Mouse (Mus musculus) erythroblast, embryonic 14.5 days (primary cell): ENCODE data around the gene Trim31. TPM values are rescaled to one million over a fixed set of nuclear protein-coding genes. Genes with fewer than 3 reads are reported as not detected.

Experiments used
- H3K27me3 ChIP-seq: 2 replicates; pipeline ENCODE4 v1.6.1; 2012; ENCODE audit warnings: inconsistent platforms; ENCODE audit not compliant: control insufficient read depth
- H3K36me3 ChIP-seq: 2 replicates; pipeline ENCODE4 v1.6.1; 2012; ENCODE audit warnings: mild to moderate bottlenecking, inconsistent platforms; ENCODE audit not compliant: control insufficient read depth
- H3K4me1 ChIP-seq: 2 replicates; pipeline ENCODE4 v1.6.1; 2012; ENCODE audit warnings: inconsistent platforms; ENCODE audit not compliant: control insufficient read depth
- H3K4me3 ChIP-seq: replicated peaks from 2 replicates; pipeline ENCODE3; 2012; ENCODE audit warnings: moderate library complexity, mild to moderate bottlenecking, inconsistent platforms
- H3K9me3 ChIP-seq: 2 replicates; pipeline ENCODE4 v1.6.1; 2012; ENCODE audit warnings: low read length, inconsistent platforms, mixed read lengths; ENCODE audit not compliant: control insufficient read depth
- GATA1 ChIP-seq: IDR thresholded peaks from 2 replicates; pipeline ENCODE4 v1.6.1; 2012; ENCODE audit warnings: low read length, inconsistent platforms, mixed read lengths
- TAL1 ChIP-seq: IDR thresholded peaks from 3 replicates; pipeline ENCODE4 v1.6.1; 2012; ENCODE audit warnings: low read length, inconsistent platforms, mixed read lengths
- polyA plus RNA-seq: library from polyadenylated mRNA; stranded (reverse); fragments of >175 nt; gene quantifications from 2 replicates; pipeline ENCODE4 v1.2.3, GENCODE M21; 2012

Gene Trim31
- polyA plus RNA-seq, 1 experiment: not detected

GRCm38 (mm10) chr17:36912031-36912430 lies 14.1 kb downstream of the Trim31 start:
- Histone ChIP-seq H3K4me1 (no peaks in the 10 kb centered on the region), H3K27me3 (peaks cover 14% of the 10 kb centered on the region), H3K36me3 (no peaks in the 10 kb centered on the region), H3K4me3 (no peak overlapping the region), H3K9me3 (no peaks in the 10 kb centered on the region)
- no peak for TF ChIP-seq TAL1
- no peak for TF ChIP-seq GATA1

GRCm38 (mm10) chr17:36914108-36914507 lies 16.2 kb downstream of the Trim31 start:
- Histone ChIP-seq H3K9me3 (no peaks in the 10 kb centered on the region), H3K36me3 (no peaks in the 10 kb centered on the region), H3K4me3 (no peak overlapping the region), H3K27me3 (peaks cover 11% of the 10 kb centered on the region), H3K4me1 (no peaks in the 10 kb centered on the region)
- TF ChIP-seq GATA1: no peak
- TF ChIP-seq TAL1: no peak

- Histone ChIP-seq H3K4me3 (no peak overlapping the region), H3K9me3 (no peaks in the 10 kb centered on the region), H3K4me1 (no peaks in the 10 kb centered on the region), H3K36me3 (no peaks in the 10 kb centered on the region), H3K27me3 (peaks cover 3% of the 10 kb centered on the region; the same call in 1 of the 2 replicates)
- TF ChIP-seq TAL1 (no peak), GATA1 (no peak)
These were observed 17.2 kb downstream of the Trim31 start for GRCm38 (mm10) chr17:36915076-36915475.

GRCm38 (mm10) chr17:36920239-36920638 lies 22.3 kb downstream of the Trim31 start:
- TF ChIP-seq TAL1 (no peak), GATA1 (no peak)
- Histone ChIP-seq H3K36me3 (no peaks in the 10 kb centered on the region), H3K9me3 (no peaks in the 10 kb centered on the region), H3K27me3 (peaks cover 6% of the 10 kb centered on the region; the same call in 1 of the 2 replicates), H3K4me3 (no peak overlapping the region), H3K4me1 (no peaks in the 10 kb centered on the region)

GRCm38 (mm10) chr17:36922715-36923114 lies 24.8 kb downstream of the Trim31 start:
- peaks cover 6% of the 10 kb centered on the region; the same call in 1 of the 2 replicates for H3K27me3 ChIP-seq
- H3K9me3 ChIP-seq: no peaks in the 10 kb centered on the region
- no peaks in the 10 kb centered on the region for H3K4me1 ChIP-seq
- H3K4me3 ChIP-seq: no peak overlapping the region
- TF ChIP-seq TAL1 (no peak), GATA1 (no peak)
- no peaks in the 10 kb centered on the region for H3K36me3 ChIP-seq

GRCm38 (mm10) chr17:36923491-36923890 lies 25.6 kb downstream of the Trim31 start:
- H3K4me1 ChIP-seq: no peaks in the 10 kb centered on the region
- H3K36me3 ChIP-seq: no peaks in the 10 kb centered on the region
- no peak overlapping the region for H3K4me3 ChIP-seq
- peaks cover 6% of the 10 kb centered on the region; the same call in 1 of the 2 replicates for H3K27me3 ChIP-seq
- H3K9me3 ChIP-seq: no peaks in the 10 kb centered on the region
- TF ChIP-seq TAL1 (no peak), GATA1 (no peak)

- no peaks in the 10 kb centered on the region for H3K9me3 ChIP-seq
- H3K4me3 ChIP-seq: no peak overlapping the region
- TF ChIP-seq TAL1: no peak
- TF ChIP-seq GATA1: no peak
- peaks cover 3% of the 10 kb centered on the region; the same call in 1 of the 2 replicates for H3K27me3 ChIP-seq
- H3K4me1 ChIP-seq: no peaks in the 10 kb centered on the region
- no peaks in the 10 kb centered on the region for H3K36me3 ChIP-seq
These were observed 29.7 kb downstream of the Trim31 start for GRCm38 (mm10) chr17:36927496-36928120.

- no peaks in the 10 kb centered on the region for H3K27me3 ChIP-seq
These were observed 31.5 kb downstream of the Trim31 start for GRCm38 (mm10) chr17:36929236-36929932.

GRCm38 (mm10) chr17:36930233-36930632 lies 32.3 kb downstream of the Trim31 start:
- TF ChIP-seq GATA1 (no peak), TAL1 (no peak)
- Histone ChIP-seq H3K27me3 (no peaks in the 10 kb centered on the region), H3K36me3 (no peaks in the 10 kb centered on the region), H3K9me3 (no peaks in the 10 kb centered on the region), H3K4me3 (no peak overlapping the region), H3K4me1 (no peaks in the 10 kb centered on the region)

More at GRCm38 (mm10) chr17:36929236-36929932, 31.5 kb downstream of the Trim31 start:
- no peaks in the 10 kb centered on the region for H3K9me3 ChIP-seq
- no peaks in the 10 kb centered on the region for H3K4me1 ChIP-seq
- H3K4me3 ChIP-seq: no peak overlapping the region
- H3K36me3 ChIP-seq: no peaks in the 10 kb centered on the region
- TF ChIP-seq TAL1: no peak
- no peak for TF ChIP-seq GATA1
